In the genomic region with DNA sequence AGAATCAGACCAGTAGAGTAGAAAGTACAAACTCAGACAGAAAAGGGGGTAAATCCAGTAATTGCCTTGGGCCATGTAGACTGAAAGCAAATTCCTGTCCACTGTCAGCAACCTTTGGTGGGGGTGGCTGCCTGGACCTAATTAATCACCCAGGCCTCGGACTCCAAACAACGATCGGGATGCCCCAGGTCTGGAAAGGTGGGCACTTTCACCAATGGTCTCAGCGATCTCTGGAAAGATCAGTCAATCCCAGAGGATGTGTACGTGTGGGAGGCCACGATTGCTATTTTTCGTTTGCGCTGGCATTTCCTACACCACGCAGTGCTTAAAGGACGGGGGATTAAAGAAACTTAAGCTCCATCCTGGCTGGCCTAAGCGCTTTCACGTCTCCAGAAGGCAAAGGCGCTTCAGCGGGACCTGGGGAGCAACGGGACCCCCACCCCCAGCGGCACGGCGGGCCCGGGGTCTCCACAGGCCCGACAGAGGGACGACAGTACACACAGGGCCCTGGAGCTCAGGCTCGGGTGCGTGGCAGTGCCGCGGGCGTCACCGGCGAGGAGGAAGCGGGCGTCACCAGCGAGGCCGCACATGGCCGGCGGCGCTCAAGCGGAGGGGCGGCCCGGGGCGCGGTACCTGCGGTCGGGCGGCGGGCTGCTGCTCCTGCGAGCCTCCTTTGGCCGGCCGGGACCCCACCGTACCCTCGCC, we compare ENCODE assay signal across 8 mouse cellular contexts. TPM values are rescaled to one million over a fixed set of nuclear protein-coding genes. Genes with fewer than 3 reads are reported as not detected.
DNase-seq lines count a peak whose midpoint lies in the region; ATAC-seq and TF ChIP-seq lines count a peak whose summit lies in the region.

No protein-coding gene starts in this region.

- peaks cover 2% of the 10 kb centered on the region; the same call in 1 of the 2 replicates for H3K36me3 ChIP-seq in testis, adult 2 months (ENCODE audit: control insufficient read depth, insufficient read depth, low read length)
- peaks cover 37% of the 10 kb centered on the region for H3K36me3 ChIP-seq in limb, embryonic 13.5 days
- peaks cover 22% of the 10 kb centered on the region for H3K36me3 ChIP-seq in neural tube, embryonic 12.5 days

- under 1% methylated on average over 46 of the region's 49 CpGs for WGBS in limb, embryonic 13.5 days
- under 1% methylated on average over 49 of the region's 49 CpGs for whole genome bisulfite sequencing in neural tube, embryonic 12.5 days

- TF ChIP-seq POLR2A in testis, adult 2 months (IDR thresholded peaks at IDR 0.05; ENCODE audit: control insufficient read depth, low read depth, low read length) = peak; percentile 32; the same call in 1 of the 2 replicates

- H3K27me3 ChIP-seq in testis, adult 2 months (ENCODE audit: control insufficient read depth, insufficient read depth, low read length) = no peaks in the 10 kb centered on the region
- H3K27me3 ChIP-seq in limb, embryonic 13.5 days = no peaks in the 10 kb centered on the region
- H3K27me3 ChIP-seq in neural tube, embryonic 12.5 days (replicated peaks) = no peaks in the 10 kb centered on the region

- no peaks in the 10 kb centered on the region for H3K9me3 ChIP-seq in limb, embryonic 13.5 days
- no peaks in the 10 kb centered on the region for H3K9me3 ChIP-seq in neural tube, embryonic 12.5 days

- TF ChIP-seq CTCF in testis, adult 2 months (IDR thresholded peaks at IDR 0.05; ENCODE audit: control insufficient read depth, insufficient read depth, insufficient replicate concordance, low read depth, low read length) = no peak

- H3K4me3 ChIP-seq in testis, adult 2 months (ENCODE audit: control insufficient read depth, low read depth, low read length) = peak overlapping the region; percentile 91
- H3K4me3 ChIP-seq in limb, embryonic 13.5 days = peak overlapping the region; percentile 88
- peak overlapping the region; percentile 88 for H3K4me3 ChIP-seq in neural tube, embryonic 12.5 days

- peaks cover 7% of the 10 kb centered on the region for H3K4me1 ChIP-seq in testis, adult 2 months (ENCODE audit: control insufficient read depth, insufficient read depth, low read length)
- peaks cover 10% of the 10 kb centered on the region for H3K4me1 ChIP-seq in limb, embryonic 13.5 days
- H3K4me1 ChIP-seq in neural tube, embryonic 12.5 days = peaks cover 3% of the 10 kb centered on the region; the same call in 1 of the 2 replicates

- H3K27ac ChIP-seq in testis, adult 2 months (ENCODE audit: control insufficient read depth, insufficient read depth, low read depth, low read length) = peak overlapping the region; percentile 34
- peak overlapping the region; percentile 86 for H3K27ac ChIP-seq in limb, embryonic 13.5 days
- peak overlapping the region; percentile 58; the same call in 1 of the 2 replicates for H3K27ac ChIP-seq in neural tube, embryonic 12.5 days

- H3K4me2 ChIP-seq in limb, embryonic 13.5 days (replicated peaks) = peak overlapping the region; percentile 82
- H3K4me2 ChIP-seq in neural tube, embryonic 12.5 days (replicated peaks) = peak overlapping the region; percentile 69

- H3K9ac ChIP-seq in limb, embryonic 13.5 days = peak overlapping the region; percentile 97
- peak overlapping the region; percentile 95 for H3K9ac ChIP-seq in neural tube, embryonic 12.5 days

- no peak for DNase-seq in cerebellum, adult 9-11 months
- no peak for DNase-seq in testis, postnatal 14 days (ENCODE audit: low spot score)
- no peak for DNase-seq in spleen, postnatal 4 days (ENCODE audit: low spot score in 2 of 2)

- ATAC-seq in cerebellum, adult (ENCODE audit: insufficient number of reproducible peaks, low FRiP score, low TSS enrichment) = peak; percentile 67; the same call in 1 of the 2 replicates
- peak; percentile 66 for ATAC-seq in granulocyte monocyte progenitor cell, adult 5-6 weeks (replicated peaks; ENCODE audit: poor library complexity, severe bottlenecking)
- peak; percentile 87 for ATAC-seq in limb, embryonic 13.5 days (ENCODE audit: low FRiP score, low read depth)
- peak; percentile 90 for ATAC-seq in neural tube, embryonic 12.5 days (ENCODE audit: low FRiP score, low read depth)

RNA-seq across cellular contexts. Expression of a gene that starts 0.5 kb away (rescaled TPM):
- 12.0 and 13.1 TPM in 2 replicates for polyA plus RNA-seq in testis, adult 2 months (2012; rRNA removed)
- total RNA-seq in granulocyte monocyte progenitor cell, adult 5-6 weeks (2014; fragmentation: Nextera tagmentation) = 20.5 and 22.5 TPM in 2 replicates
- 8.7 and 11.1 TPM in 2 replicates for total RNA-seq in granulocyte monocyte progenitor cell, adult 5-6 weeks (2017)
- 20.8 and 22.5 TPM in 2 replicates for polyA plus RNA-seq in limb, embryonic 13.5 days (2015; fragmentation: Nextera tagmentation; extraction: Ambion mirVana)
- polyA plus RNA-seq in neural tube, embryonic 12.5 days (2016; fragmentation: Nextera tagmentation; extraction: Ambion mirVana) = 20.2 and 21.7 TPM in 2 replicates

RNA-seq across cellular contexts. Expression of a gene that starts 48.1 kb away (rescaled TPM):
- 4.6 and 4.8 TPM in 2 replicates for polyA plus RNA-seq in testis, adult 2 months (2012; rRNA removed)
- 19.2 and 21.6 TPM in 2 replicates for total RNA-seq in granulocyte monocyte progenitor cell, adult 5-6 weeks (2014; fragmentation: Nextera tagmentation)
- total RNA-seq in granulocyte monocyte progenitor cell, adult 5-6 weeks (2017) = 17.7 and 33.2 TPM in 2 replicates
- polyA plus RNA-seq in limb, embryonic 13.5 days (2015; fragmentation: Nextera tagmentation; extraction: Ambion mirVana) = 36.5 and 44.6 TPM in 2 replicates
- 35.2 and 35.9 TPM in 2 replicates for polyA plus RNA-seq in neural tube, embryonic 12.5 days (2016; fragmentation: Nextera tagmentation; extraction: Ambion mirVana)

Comparison
In these comparisons a context has a peak if more than half of its experiments do, and no peak if none do; other contexts are left out.
1. H3K27ac ChIP-seq: peak in every context shown above with its lines; median percentile 86 in limb, embryonic 13.5 days; 58 in neural tube, embryonic 12.5 days; 34 in testis, adult 2 months.